Mouse (Mus musculus) hindbrain, postnatal 0 days (tissue): Measurements from ENCODE around the gene Dag1. TPM values are rescaled to one million over a fixed set of nuclear protein-coding genes. Genes with fewer than 3 reads are reported as not detected.

Source experiments
- ATAC-seq: fragments of 200-750 bp; cut with Nextera tagmentation; 2 replicates; pipeline ENCODE4 v1.8.0; 2017; ENCODE audit warnings: mild to moderate bottlenecking, moderate TSS enrichment, moderate library complexity
- DNase-seq: peaks from one replicate; pipeline ENCODE4 v3.0.0-alpha.2; 2015; ENCODE audit warnings: low spot score
- H3K27ac ChIP-seq: fragments of 300-500 bp; sonication (generic); 2 replicates; pipeline ENCODE4 v1.5.1; 2014; ENCODE audit warnings: mild to moderate bottlenecking
- H3K27me3 ChIP-seq: fragments of 300-500 bp; sonication (generic); 2 replicates; pipeline ENCODE4 v1.6.1; 2014; ENCODE audit warnings: low read length, mixed read lengths; ENCODE audit not compliant: insufficient read depth
- H3K36me3 ChIP-seq: fragments of 300-500 bp; sonication (generic); 2 replicates; pipeline ENCODE4 v1.6.1; 2014; ENCODE audit warnings: low read length, mixed read lengths; ENCODE audit not compliant: insufficient read depth
- H3K4me1 ChIP-seq: fragments of 300-500 bp; sonication (generic); 2 replicates; pipeline ENCODE4 v1.6.1; 2014; ENCODE audit warnings: antibody characterized with exemption, low read length, mixed read lengths; ENCODE audit not compliant: insufficient read depth
- H3K4me2 ChIP-seq: fragments of 300-500 bp; sonication (generic); 2 replicates; pipeline ENCODE4 v1.6.1; 2014; ENCODE audit warnings: low read depth, mild to moderate bottlenecking, low read length, moderate library complexity, mixed read lengths
- H3K4me3 ChIP-seq: fragments of 300-500 bp; sonication (generic); 2 replicates; pipeline ENCODE4 v1.5.1; 2014; ENCODE audit warnings: low read length
- H3K9ac ChIP-seq: fragments of 300-500 bp; sonication (generic); replicated peaks from 2 replicates; pipeline ENCODE4 v1.6.1; 2014; ENCODE audit warnings: mild to moderate bottlenecking, low read length, moderate library complexity, mixed read lengths
- H3K9me3 ChIP-seq: fragments of 300-500 bp; sonication (generic); 2 replicates; pipeline ENCODE4 v1.6.1; 2016; ENCODE audit warnings: low read length, mixed read lengths
- CTCF ChIP-seq: IDR thresholded peaks from 2 replicates; pipeline ENCODE4 v1.5.1; 2016; ENCODE audit warnings: antibody characterized with exemption, control low read depth, low read depth
- WGBS: fragments of 180-500 bp; shearing (Covaris S2); extraction: QIAGEN DNeasy Blood & Tissue Kit; methylation state at CpG from one replicate; pipeline ENCODE4 v1.1.7; 2014; 5-methylcytosine and 5-hydroxymethylcytosine counted together
- polyA plus RNA-seq: library from polyadenylated mRNA; unstranded; fragments of >200 nt; fragmentation: Nextera tagmentation; extraction: Ambion mirVana; gene quantifications from 2 replicates; pipeline ENCODE4 v1.2.1, GENCODE M21; 2015
- total RNA-seq: library from RNA; depleted of rRNA; stranded (reverse); fragments of >200 nt; gene quantifications from 2 replicates; pipeline ENCODE4 v1.2.3, GENCODE M21; 2014

Gene Dag1
- total and polyA plus RNA-seq, 2 experiments from 2014 or later = 76.3 to 127 TPM

- 76% methylated on average over 8 of the region's 8 CpGs for WGBS
- Histone ChIP-seq H3K4me2 (peak overlapping the region; percentile 74), H3K4me1 (peaks cover 17% of the 10 kb centered on the region), H3K27me3 (no peaks in the 10 kb centered on the region), H3K4me3 (peak overlapping the region; percentile 68), H3K9ac (peak overlapping the region; percentile 89; the same call in 1 of the 2 replicates), H3K27ac (no peak overlapping the region), H3K36me3 (peaks cover 3% of the 10 kb centered on the region; the same call in 1 of the 2 replicates), H3K9me3 (no peaks in the 10 kb centered on the region)
- ATAC-seq (no peak), DNase-seq (no peak)
- no peak for TF ChIP-seq CTCF
Measured at GRCm38 (mm10) chr9:108188511-108188910, 75.2 kb downstream of the Dag1 start.

GRCm38 (mm10) chr9:108187616-108188015 is 76.1 kb downstream of the Dag1 start:
- peak overlapping the region; percentile 74; the same call in 1 of the 2 replicates for H3K4me2 ChIP-seq
- peaks cover 3% of the 10 kb centered on the region; the same call in 1 of the 2 replicates for H3K36me3 ChIP-seq
- H3K9ac ChIP-seq = no peak overlapping the region
- ATAC-seq = no peak
- peaks cover 17% of the 10 kb centered on the region for H3K4me1 ChIP-seq
- no peak overlapping the region for H3K27ac ChIP-seq
- no peak overlapping the region for H3K4me3 ChIP-seq
- no peak for TF ChIP-seq CTCF
- 50% methylated on average over 6 of the region's 6 CpGs for WGBS
- no peak for DNase-seq
- no peaks in the 10 kb centered on the region for H3K9me3 ChIP-seq
- no peaks in the 10 kb centered on the region for H3K27me3 ChIP-seq

GRCm38 (mm10) chr9:108185786-108186185 is 78.0 kb downstream of the Dag1 start:
- Histone ChIP-seq H3K4me2 (no peak overlapping the region), H3K27ac (no peak overlapping the region), H3K9ac (no peak overlapping the region), H3K9me3 (no peaks in the 10 kb centered on the region), H3K4me1 (peaks cover 17% of the 10 kb centered on the region), H3K4me3 (no peak overlapping the region), H3K36me3 (peaks cover 3% of the 10 kb centered on the region; the same call in 1 of the 2 replicates), H3K27me3 (no peaks in the 10 kb centered on the region)
- DNase-seq = no peak
- TF ChIP-seq CTCF = no peak
- WGBS = 84% methylated on average over 8 of the region's 8 CpGs
- ATAC-seq = no peak

- ATAC-seq = no peak
- Histone ChIP-seq H3K9ac (no peak overlapping the region), H3K4me3 (no peak overlapping the region), H3K4me2 (no peak overlapping the region), H3K9me3 (no peaks in the 10 kb centered on the region), H3K36me3 (peaks cover 3% of the 10 kb centered on the region; the same call in 1 of the 2 replicates), H3K27me3 (no peaks in the 10 kb centered on the region), H3K4me1 (peaks cover 12% of the 10 kb centered on the region; the same call in 1 of the 2 replicates), H3K27ac (no peak overlapping the region)
- TF ChIP-seq CTCF = no peak
- DNase-seq = no peak
- WGBS = 82% methylated on average over 19 of the region's 19 CpGs
Measured at GRCm38 (mm10) chr9:108183531-108183994, 80.2 kb downstream of the Dag1 start.

- no peak overlapping the region for H3K27ac ChIP-seq
- peaks cover 3% of the 10 kb centered on the region; the same call in 1 of the 2 replicates for H3K36me3 ChIP-seq
- no peak for TF ChIP-seq CTCF
- no peak overlapping the region for H3K9ac ChIP-seq
- ATAC-seq = no peak
- 72% methylated on average over 11 of the region's 11 CpGs for WGBS
- no peak for DNase-seq
- H3K4me2 ChIP-seq = no peak overlapping the region
- peaks cover 6% of the 10 kb centered on the region; the same call in 1 of the 2 replicates for H3K4me1 ChIP-seq
- H3K27me3 ChIP-seq = no peaks in the 10 kb centered on the region
- H3K4me3 ChIP-seq = no peak overlapping the region
- H3K9me3 ChIP-seq = no peaks in the 10 kb centered on the region
Measured at GRCm38 (mm10) chr9:108182806-108183506, 80.8 kb downstream of the Dag1 start.

- ATAC-seq = no peak
- WGBS = 79% methylated on average over 5 of the region's 5 CpGs
Measured at GRCm38 (mm10) chr9:108178391-108178790, 85.4 kb downstream of the Dag1 start.

More at GRCm38 (mm10) chr9:108178391-108178790, 85.4 kb downstream of the Dag1 start:
- no peak overlapping the region for H3K4me2 ChIP-seq
- DNase-seq = no peak
- H3K27ac ChIP-seq = no peak overlapping the region
- no peak for TF ChIP-seq CTCF
- no peaks in the 10 kb centered on the region for H3K36me3 ChIP-seq
- H3K4me1 ChIP-seq = peaks cover 3% of the 10 kb centered on the region; the same call in 1 of the 2 replicates
- no peaks in the 10 kb centered on the region for H3K27me3 ChIP-seq
- H3K9ac ChIP-seq = no peak overlapping the region
- H3K9me3 ChIP-seq = no peaks in the 10 kb centered on the region
- no peak overlapping the region for H3K4me3 ChIP-seq
